Mouse (Mus musculus): ENCODE results near the gene Aplnr. TPM values are rescaled to one million over a fixed set of nuclear protein-coding genes. Genes with fewer than 3 reads are reported as not detected.

The Aplnr gene
- polyA plus RNA-seq, 1 experiment from 2014 or later, result 19.7 TPM

DNA sequence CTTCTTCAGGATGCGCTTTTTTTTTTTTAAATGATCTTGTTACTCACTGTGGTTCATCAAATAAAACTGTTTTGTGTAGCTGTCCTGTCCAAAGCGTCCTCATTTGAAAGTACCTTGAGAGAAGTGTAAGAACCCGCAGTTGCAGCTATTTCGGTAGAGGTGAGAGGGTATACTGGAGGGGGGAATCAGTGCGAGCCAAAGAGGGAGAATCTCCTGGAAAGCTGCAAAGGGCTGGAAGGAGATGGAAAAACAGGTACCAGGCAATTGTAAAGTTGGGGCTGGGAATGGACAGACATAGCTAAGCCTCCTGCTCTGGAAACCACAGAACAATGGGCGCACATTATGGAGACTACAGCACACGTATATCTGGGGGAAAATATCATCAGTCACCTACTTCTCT, 3.8 kb downstream of the Aplnr start:
- Histone ChIP-seq H3K27me3 (no peaks in the 10 kb centered on the region), H3K4me3 (no peak overlapping the region), H3K9me3 (no peaks in the 10 kb centered on the region), H3K27ac (replicated peaks) (no peak overlapping the region), H3K4me1 (no peaks in the 10 kb centered on the region), H3K36me3 (no peaks in the 10 kb centered on the region), H3K9ac (replicated peaks) (no peak overlapping the region), H3K4me2 (replicated peaks) (no peak overlapping the region)
- WGBS, result 75% methylated on average over 7 of the region's 7 CpGs
- no peak for ATAC-seq (replicated peaks)

DNA sequence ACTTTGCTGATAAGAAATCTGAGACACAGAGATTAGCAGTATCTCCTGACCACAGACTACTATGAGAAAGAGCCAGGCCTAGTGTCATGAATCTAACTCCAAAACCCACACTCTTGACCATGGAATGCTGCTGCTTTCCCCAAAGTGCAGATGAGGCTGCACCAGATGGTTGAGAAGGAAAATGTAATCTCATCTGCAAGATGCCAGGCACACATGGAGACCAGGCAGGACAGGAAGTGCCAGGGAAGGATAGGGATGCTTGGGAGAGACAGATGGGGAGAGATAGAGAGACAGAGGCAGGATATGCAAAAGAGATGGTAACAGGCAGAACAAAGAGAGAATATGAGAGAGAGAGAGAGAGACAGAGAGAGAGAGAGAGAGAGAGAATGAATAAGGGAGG, 4.8 kb downstream of the Aplnr start:
- ATAC-seq (replicated peaks), result no peak

DNA sequence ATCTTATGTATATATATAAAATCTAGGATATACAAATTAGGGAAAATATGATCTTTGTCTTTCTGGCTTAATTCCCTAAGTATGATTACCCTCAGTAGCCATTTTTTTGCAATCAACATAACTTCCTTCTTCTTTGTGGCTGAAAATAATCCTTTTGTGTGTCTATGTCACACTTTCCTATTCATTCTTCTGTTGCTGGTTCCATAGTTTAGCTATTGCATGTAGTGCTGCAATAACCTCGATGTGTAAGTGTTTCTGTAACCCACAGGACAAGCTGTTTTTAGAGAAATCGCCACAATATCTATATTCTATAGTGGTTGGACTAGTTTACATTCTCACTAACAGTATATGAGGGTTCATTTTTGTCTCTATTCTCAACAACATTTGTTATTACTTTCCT, 8.9 kb downstream of the Aplnr start:
- no peak overlapping the region for H3K4me3 ChIP-seq
- H3K4me2 ChIP-seq (replicated peaks), result no peak overlapping the region
- WGBS, result 87% methylated on average over 2 of the region's 2 CpGs
- no peak overlapping the region for H3K9ac ChIP-seq (replicated peaks)
- H3K27ac ChIP-seq (replicated peaks), result no peak overlapping the region
- H3K27me3 ChIP-seq, result no peaks in the 10 kb centered on the region
- H3K36me3 ChIP-seq, result no peaks in the 10 kb centered on the region
- H3K9me3 ChIP-seq, result no peaks in the 10 kb centered on the region
- no peak for ATAC-seq (replicated peaks)
- H3K4me1 ChIP-seq, result no peaks in the 10 kb centered on the region

More for the DNA sequence above, 4.8 kb downstream of the Aplnr start:
- H3K4me3 ChIP-seq, result no peak overlapping the region
- H3K27ac ChIP-seq (replicated peaks), result no peak overlapping the region
- no peaks in the 10 kb centered on the region for H3K36me3 ChIP-seq
- H3K9ac ChIP-seq (replicated peaks), result no peak overlapping the region
- H3K4me2 ChIP-seq (replicated peaks), result no peak overlapping the region
- H3K9me3 ChIP-seq, result no peaks in the 10 kb centered on the region
- no peaks in the 10 kb centered on the region for H3K27me3 ChIP-seq
- no peaks in the 10 kb centered on the region for H3K4me1 ChIP-seq

DNA sequence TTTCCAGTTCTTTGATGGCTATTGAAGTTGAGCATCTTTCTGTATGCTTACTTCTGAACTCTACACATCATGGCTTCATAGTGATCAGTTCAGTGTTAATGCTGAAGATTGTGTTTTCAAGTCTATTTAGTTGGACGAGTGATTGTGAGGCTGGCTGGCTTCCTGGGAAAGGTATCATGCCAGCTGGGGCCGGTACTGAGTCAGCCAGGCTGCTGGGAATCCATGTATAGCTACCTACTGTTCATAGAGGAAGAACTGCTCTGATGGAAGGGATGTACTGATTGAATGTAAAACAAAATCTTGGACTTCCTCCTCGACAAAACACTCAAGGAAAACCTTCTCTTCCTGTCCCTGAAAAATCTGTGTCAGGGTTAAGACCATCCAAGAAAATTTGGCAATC, 9.3 kb downstream of the Aplnr start:
- H3K27ac ChIP-seq (replicated peaks), result no peak overlapping the region

DNA sequence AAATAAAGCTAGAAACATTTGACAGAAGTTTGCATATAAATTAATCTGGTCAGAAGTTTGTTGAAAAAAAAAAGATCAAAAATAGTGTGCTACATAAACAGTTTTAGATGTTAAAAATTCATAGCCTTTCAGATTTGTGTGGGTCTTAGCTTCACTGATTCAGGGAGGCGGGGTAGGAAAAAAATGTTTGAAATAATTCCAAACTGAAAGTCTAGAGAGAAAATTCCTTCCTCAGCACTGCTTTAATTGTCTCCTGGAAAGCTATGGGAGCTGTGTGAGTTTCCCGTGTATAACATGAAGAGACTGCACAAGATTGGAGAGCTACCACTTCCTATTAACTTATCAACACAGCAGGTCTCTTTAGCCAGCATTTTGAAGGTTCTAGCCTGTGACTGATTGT, 11.5 kb downstream of the Aplnr start:
- H3K4me1 ChIP-seq, result no peaks in the 10 kb centered on the region
- WGBS, result 87% methylated on average over 2 of the region's 2 CpGs
- no peak overlapping the region for H3K27ac ChIP-seq (replicated peaks)

More for the DNA sequence above, 9.3 kb downstream of the Aplnr start:
- Histone ChIP-seq H3K4me1 (no peaks in the 10 kb centered on the region), H3K4me3 (no peak overlapping the region), H3K36me3 (no peaks in the 10 kb centered on the region), H3K4me2 (replicated peaks) (no peak overlapping the region), H3K9me3 (no peaks in the 10 kb centered on the region), H3K9ac (replicated peaks) (no peak overlapping the region), H3K27me3 (no peaks in the 10 kb centered on the region)
- WGBS, result 72% methylated on average over 3 of the region's 3 CpGs
- ATAC-seq (replicated peaks), result no peak

DNA sequence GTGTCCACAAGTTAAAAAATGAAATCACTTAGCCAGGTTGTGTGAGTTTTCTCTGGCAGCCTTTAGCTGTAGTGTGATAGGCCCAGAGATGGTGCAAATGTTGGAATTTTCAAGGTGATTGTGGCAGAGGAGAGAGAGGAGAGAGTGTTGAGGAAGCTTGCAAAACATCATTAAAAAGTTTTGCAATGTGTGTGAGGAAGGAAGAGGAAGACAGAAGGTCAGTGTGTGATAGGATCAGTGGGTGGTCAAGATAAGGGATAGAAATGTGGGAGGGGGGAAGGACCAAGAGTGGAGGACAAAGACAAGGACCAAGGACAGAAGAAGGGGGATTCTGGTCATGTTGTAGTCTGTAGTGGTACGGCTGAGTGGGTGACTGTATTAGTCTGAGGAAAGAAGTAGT, 14.3 kb downstream of the Aplnr start:
- no peak for ATAC-seq (replicated peaks)
- Histone ChIP-seq H3K9ac (replicated peaks) (no peak overlapping the region), H3K4me3 (no peak overlapping the region), H3K4me1 (no peaks in the 10 kb centered on the region), H3K9me3 (no peaks in the 10 kb centered on the region), H3K4me2 (replicated peaks) (no peak overlapping the region), H3K27ac (replicated peaks) (no peak overlapping the region), H3K27me3 (no peaks in the 10 kb centered on the region), H3K36me3 (no peaks in the 10 kb centered on the region)
- WGBS, result 98% methylated on average over 1 of the region's 1 CpGs

More for the DNA sequence above, 11.5 kb downstream of the Aplnr start:
- Histone ChIP-seq H3K9me3 (no peaks in the 10 kb centered on the region), H3K9ac (replicated peaks) (no peak overlapping the region), H3K4me3 (no peak overlapping the region), H3K4me2 (replicated peaks) (no peak overlapping the region), H3K27me3 (no peaks in the 10 kb centered on the region), H3K36me3 (no peaks in the 10 kb centered on the region)
- ATAC-seq (replicated peaks), result no peak

DNA sequence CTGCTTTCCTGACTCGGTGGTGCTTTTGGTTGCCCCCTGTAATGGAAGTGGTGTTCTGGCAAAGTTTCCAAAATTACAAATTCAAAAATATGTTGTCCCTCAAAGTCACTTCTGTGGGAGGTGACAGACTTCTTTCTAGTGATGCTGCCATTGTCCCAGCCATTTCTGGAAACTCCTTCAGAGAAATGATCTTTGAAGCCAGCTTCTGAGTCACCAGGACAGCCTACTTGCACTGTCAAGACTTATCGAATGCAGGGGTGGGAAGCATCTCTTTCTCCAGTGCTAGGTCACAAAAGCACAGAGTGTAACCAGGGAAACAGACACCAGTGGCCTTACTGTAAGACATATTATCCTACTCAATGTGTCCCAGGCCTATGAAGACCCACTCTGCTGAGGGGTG, 15.2 kb downstream of the Aplnr start:
- Histone ChIP-seq H3K4me3 (no peak overlapping the region), H3K27me3 (no peaks in the 10 kb centered on the region), H3K36me3 (no peaks in the 10 kb centered on the region), H3K4me1 (no peaks in the 10 kb centered on the region), H3K4me2 (replicated peaks) (no peak overlapping the region), H3K9me3 (no peaks in the 10 kb centered on the region), H3K9ac (replicated peaks) (no peak overlapping the region), H3K27ac (replicated peaks) (no peak overlapping the region)
- 87% methylated on average over 2 of the region's 2 CpGs for WGBS
- ATAC-seq (replicated peaks), result no peak

DNA sequence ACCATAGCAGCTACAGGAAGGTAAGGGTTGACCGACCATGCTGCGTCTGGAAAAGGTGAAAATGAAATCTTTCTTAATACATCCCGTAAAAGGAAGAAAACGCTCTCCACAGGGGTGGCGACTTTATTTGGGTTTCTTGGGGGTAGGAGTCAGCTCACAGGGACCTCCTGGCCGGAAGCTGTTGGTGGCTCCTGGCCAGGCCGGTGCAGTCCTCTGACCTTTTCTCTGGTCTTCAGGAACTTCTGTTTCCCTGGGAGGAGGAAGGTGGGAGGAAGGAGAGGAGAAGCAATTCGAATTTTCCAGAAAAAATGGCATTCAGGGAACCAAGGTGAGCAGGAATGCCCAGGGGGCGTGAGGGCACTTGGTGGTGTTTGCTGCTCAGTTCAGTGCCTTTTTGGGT, 19.3 kb downstream of the Aplnr start:
- ATAC-seq (replicated peaks), result no peak
- WGBS, result 91% methylated on average over 9 of the region's 9 CpGs

DNA sequence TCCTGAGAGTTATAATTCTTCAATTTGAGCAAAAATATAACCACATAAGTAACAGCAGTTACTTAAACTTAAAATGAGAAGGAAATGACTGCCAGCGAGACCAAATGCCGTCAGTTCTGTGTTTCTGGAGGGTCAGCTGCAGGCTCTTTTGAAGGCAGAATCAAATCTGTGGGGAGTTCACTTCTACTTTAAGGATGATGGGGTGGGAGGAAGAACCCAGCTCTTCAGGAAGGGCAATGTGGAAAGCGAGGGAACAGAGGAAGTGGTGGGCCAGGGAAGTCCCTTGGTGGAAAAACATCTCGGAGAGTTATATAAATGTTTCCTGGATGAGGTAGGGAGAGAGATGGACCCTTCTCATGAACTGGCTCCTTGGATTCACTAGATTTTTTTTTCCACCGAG, 20.1 kb downstream of the Aplnr start:
- no peaks in the 10 kb centered on the region for H3K9me3 ChIP-seq
- H3K4me3 ChIP-seq, result no peak overlapping the region
- no peak overlapping the region for H3K9ac ChIP-seq (replicated peaks)
- H3K27ac ChIP-seq (replicated peaks), result no peak overlapping the region
- no peak overlapping the region for H3K4me2 ChIP-seq (replicated peaks)
- no peaks in the 10 kb centered on the region for H3K27me3 ChIP-seq
- 90% methylated on average over 5 of the region's 5 CpGs for WGBS
- no peak for ATAC-seq (replicated peaks)
- no peaks in the 10 kb centered on the region for H3K4me1 ChIP-seq
- no peaks in the 10 kb centered on the region for H3K36me3 ChIP-seq

More for the DNA sequence above, 19.3 kb downstream of the Aplnr start:
- Histone ChIP-seq H3K9me3 (no peaks in the 10 kb centered on the region), H3K27ac (replicated peaks) (no peak overlapping the region), H3K4me3 (no peak overlapping the region), H3K36me3 (no peaks in the 10 kb centered on the region), H3K9ac (replicated peaks) (no peak overlapping the region), H3K4me2 (replicated peaks) (no peak overlapping the region), H3K4me1 (no peaks in the 10 kb centered on the region), H3K27me3 (no peaks in the 10 kb centered on the region)

DNA sequence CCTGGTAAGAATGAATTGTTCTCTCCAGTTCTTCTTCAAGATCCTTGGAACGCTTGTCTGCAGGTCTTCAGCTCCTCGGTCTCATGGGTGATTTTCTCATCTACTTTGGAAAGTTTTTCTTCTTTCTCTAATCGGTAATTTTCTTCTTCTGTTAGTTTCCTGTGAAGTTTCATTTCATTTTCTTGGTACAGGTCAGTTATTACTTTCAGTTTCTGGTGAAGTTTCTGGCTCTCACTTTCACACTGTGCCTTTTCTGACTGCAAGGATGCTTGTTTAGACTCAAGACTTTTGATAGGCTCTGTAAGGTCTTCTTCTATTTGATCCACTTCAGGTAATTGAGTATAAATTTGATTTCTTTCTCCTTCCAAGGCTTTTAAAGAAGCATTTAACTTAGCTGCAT, 21.4 kb downstream of the Aplnr start:
- H3K4me2 ChIP-seq (replicated peaks), result no peak overlapping the region
- no peak overlapping the region for H3K27ac ChIP-seq (replicated peaks)
- H3K9me3 ChIP-seq, result no peaks in the 10 kb centered on the region
- 94% methylated on average over 3 of the region's 3 CpGs for WGBS
- H3K4me1 ChIP-seq, result 0 out of 2 replicates have a peak, but pooled peaks cover 3% of the 10 kb centered on the region
- no peak overlapping the region for H3K9ac ChIP-seq (replicated peaks)
- no peaks in the 10 kb centered on the region for H3K36me3 ChIP-seq
- no peak for ATAC-seq (replicated peaks)
- H3K27me3 ChIP-seq, result no peaks in the 10 kb centered on the region
- H3K4me3 ChIP-seq, result no peak overlapping the region

DNA sequence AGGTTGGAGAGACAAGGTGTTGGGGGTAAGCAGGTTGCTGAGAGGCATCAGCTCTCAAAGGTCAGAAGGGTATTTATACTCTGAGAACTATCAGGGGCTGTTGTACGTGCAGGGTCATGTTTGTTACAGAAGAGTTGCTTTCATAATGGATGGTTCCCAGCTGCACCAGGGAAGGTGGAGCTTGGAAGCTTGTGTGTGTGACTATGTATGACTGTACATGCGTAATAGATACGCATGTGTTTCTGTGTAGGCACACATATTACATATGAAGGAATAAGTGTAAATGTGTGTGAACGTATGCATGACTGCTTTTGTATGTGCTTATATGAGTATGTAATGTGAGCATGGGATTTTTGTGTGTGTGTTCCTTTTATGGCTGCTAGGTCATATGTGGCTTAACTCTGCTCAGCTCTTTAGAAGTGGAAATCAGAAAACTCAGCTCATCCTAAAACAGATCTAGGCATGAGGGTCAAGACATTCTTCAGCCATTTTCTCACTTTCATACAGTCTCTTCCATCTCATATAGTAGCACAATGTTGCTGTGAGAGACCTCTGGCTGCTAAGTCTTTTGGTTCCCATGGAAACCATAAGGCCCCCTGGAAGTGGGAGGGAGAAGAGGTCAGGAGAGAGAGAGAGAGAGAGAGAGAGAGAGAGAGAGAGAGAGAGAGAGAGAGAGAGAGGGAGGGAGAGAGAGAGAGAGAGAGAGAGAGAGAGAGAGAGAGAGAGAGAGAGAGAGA, 25.0 kb downstream of the Aplnr start:
- Histone ChIP-seq H3K4me3 (no peak overlapping the region), H3K27ac (replicated peaks) (peak overlapping the region; percentile 36; the same call in 1 of the 2 replicates), H3K9me3 (no peaks in the 10 kb centered on the region), H3K27me3 (no peaks in the 10 kb centered on the region), H3K36me3 (no peaks in the 10 kb centered on the region), H3K4me1 (0 out of 2 replicates have a peak, but pooled peaks cover 3% of the 10 kb centered on the region), H3K9ac (replicated peaks) (no peak overlapping the region), H3K4me2 (replicated peaks) (no peak overlapping the region)
- peak; percentile 51; the same call in 1 of the 2 replicates for ATAC-seq (replicated peaks)
- 72% methylated on average over 4 of the region's 4 CpGs for WGBS

DNA sequence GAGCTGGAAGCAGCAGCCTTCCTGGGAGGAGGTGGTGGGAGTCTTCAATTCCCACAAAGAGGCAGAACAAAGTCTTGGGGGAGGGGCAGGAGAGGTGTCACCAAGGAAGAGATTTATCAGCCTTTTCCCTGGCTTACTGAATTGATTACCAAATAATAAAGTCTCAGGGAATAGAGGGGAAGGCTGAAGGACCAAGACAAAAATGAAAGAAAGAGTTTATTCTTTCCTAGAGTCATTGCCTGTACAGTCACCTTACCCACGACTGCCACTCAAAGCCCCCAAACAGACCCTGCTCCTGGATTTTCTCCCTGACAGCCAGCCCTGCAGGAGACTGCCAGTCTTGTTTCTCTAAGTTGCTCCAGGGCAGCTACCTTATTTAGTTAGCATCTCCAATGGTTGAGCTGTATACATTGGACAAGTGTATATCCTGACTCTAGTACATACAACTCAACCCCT, 25.6 kb downstream of the Aplnr start:
- peak overlapping the region; percentile 36; the same call in 1 of the 2 replicates for H3K27ac ChIP-seq (replicated peaks)
- no peak overlapping the region for H3K9ac ChIP-seq (replicated peaks)
- H3K4me2 ChIP-seq (replicated peaks), result no peak overlapping the region
- peak; percentile 26; the same call in 1 of the 2 replicates for ATAC-seq (replicated peaks)
- H3K9me3 ChIP-seq, result no peaks in the 10 kb centered on the region
- no peaks in the 10 kb centered on the region for H3K36me3 ChIP-seq
- H3K4me3 ChIP-seq, result no peak overlapping the region
- 0 out of 2 replicates have a peak, but pooled peaks cover 3% of the 10 kb centered on the region for H3K4me1 ChIP-seq
- H3K27me3 ChIP-seq, result no peaks in the 10 kb centered on the region
- 14% methylated on average over 1 of the region's 1 CpGs for WGBS

Data from forebrain, embryonic 15.5 days (tissue).